Mouse (Mus musculus) midbrain, embryonic 10.5 days (tissue): ENCODE measurements around the gene Mef2d. TPM values are rescaled to one million over a fixed set of nuclear protein-coding genes. Genes with fewer than 3 reads are reported as not detected.

Experiments used
- DNase-seq: peaks from one replicate; pipeline ENCODE4 v3.0.0-alpha.2; 2017; ENCODE audit warnings: low spot score
- H3K27ac ChIP-seq: fragments of 300-500 bp; sonication (generic); replicated peaks from 2 replicates; pipeline ENCODE4 v1.5.1; 2016; ENCODE audit warnings: mild to moderate bottlenecking
- H3K27me3 ChIP-seq: fragments of 300-500 bp; sonication (generic); 2 replicates; pipeline ENCODE4 v1.6.1; 2016; ENCODE audit warnings: low read depth, mild to moderate bottlenecking; ENCODE audit not compliant: poor library complexity, severe bottlenecking
- H3K36me3 ChIP-seq: fragments of 300-500 bp; sonication (generic); 2 replicates; pipeline ENCODE4 v1.6.1; 2016; ENCODE audit warnings: mild to moderate bottlenecking, moderate library complexity
- H3K4me1 ChIP-seq: fragments of 300-500 bp; sonication (generic); 2 replicates; pipeline ENCODE4 v1.6.1; 2016
- H3K4me3 ChIP-seq: fragments of 300-500 bp; sonication (generic); 2 replicates; pipeline ENCODE4 v1.5.1; 2016; ENCODE audit warnings: mild to moderate bottlenecking, moderate library complexity
- H3K9me3 ChIP-seq: fragments of 300-500 bp; sonication (generic); replicated peaks from 2 replicates; pipeline ENCODE4 v1.6.1; 2016; ENCODE audit warnings: mild to moderate bottlenecking
- WGBS: fragments of 180-500 bp; shearing (Covaris S2); methylation state at CpG from one replicate; pipeline ENCODE4 v1.1.7; 2016; 5-methylcytosine and 5-hydroxymethylcytosine counted together
- polyA plus RNA-seq: library from polyadenylated mRNA; unstranded; fragments of >200 nt; fragmentation: Nextera tagmentation; extraction: Ambion mirVana; gene quantifications from 2 replicates; pipeline ENCODE4 v1.2.1, GENCODE M21; 2016

Gene Mef2d
- polyA plus RNA-seq: 8.2 and 11.0 TPM in 2 replicates

DNA sequence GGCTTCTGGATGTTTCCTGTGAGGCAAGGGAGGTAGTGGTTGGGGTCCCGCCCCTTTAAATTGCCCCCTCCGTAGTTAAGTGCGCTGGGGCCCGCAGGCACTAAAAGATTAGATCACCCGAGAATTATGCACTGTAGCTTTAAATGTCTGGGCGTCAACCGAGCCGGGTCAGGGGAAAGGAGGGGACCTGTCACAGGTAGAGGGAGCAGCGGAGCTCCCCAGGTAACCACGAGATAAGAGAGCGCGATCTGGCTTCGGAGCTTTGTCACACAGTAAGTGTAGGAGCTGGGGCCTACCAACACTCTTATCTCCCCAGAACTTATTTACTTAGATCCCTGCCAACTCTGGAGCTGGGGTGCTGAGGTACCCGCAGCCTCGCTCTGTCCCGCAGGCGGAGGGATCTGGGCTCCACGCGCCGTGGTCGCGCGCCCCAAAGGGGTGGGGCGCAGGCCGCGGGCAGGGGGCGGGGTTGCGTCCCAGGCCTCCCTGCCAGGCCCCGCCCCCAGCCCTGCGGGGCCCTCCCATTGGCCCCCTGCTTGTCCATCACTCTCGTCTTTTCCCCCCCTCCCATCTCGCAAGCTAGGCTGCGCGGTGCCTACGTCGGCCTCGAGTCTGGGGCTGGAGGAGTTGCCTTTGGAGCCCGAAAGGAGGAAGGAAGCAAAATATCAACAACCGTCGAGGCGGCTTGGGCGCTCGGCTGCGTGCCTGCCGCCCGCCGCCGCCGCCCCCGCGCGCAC lies at the start of gene Mef2d:
Gene Mef2d (plus strand): TSS at position 586 of the 737 bp plus-strand sequence.
- Histone ChIP-seq H3K4me1 (peaks cover 89% of the 10 kb centered on the region), H3K27ac (peak within 1 kb of the TSS; percentile 92), H3K27me3 (peaks cover 39% of the 10 kb centered on the region), H3K9me3 (no peaks in the 10 kb centered on the region), H3K4me3 (peak within 1 kb of the TSS; percentile 87), H3K36me3 (no peaks in the 10 kb centered on the region)
- WGBS: under 1% methylated on average over 50 of the region's 52 CpGs
- peak; percentile 94 for DNase-seq

DNA sequence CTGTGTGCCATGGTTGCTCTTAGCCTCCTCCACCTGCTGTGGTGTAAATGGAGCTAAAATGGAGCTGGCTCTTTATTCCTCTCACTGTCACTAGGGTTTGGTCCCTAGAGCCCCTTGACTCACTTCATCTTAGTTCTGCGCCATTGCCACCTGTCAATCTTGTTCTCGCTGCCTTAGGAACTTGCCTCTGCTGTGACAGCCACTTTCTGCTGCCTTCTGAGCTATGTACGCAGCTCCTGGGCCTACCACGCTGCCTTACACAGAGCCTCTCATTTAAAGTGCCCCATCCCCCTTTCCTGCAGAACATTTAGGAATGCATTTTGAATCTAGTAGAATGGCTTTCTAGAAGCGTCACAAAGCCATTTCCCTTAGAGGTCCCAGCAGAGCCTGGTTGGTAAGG lies 48.0 kb upstream of the Mef2d start:
- no peaks in the 10 kb centered on the region for H3K27me3 ChIP-seq
- WGBS: 95% methylated on average over 5 of the region's 5 CpGs
- no peaks in the 10 kb centered on the region for H3K9me3 ChIP-seq
- H3K36me3 ChIP-seq: peaks cover 96% of the 10 kb centered on the region
- H3K4me1 ChIP-seq: no peaks in the 10 kb centered on the region
- H3K27ac ChIP-seq: no peak overlapping the region
- no peak overlapping the region for H3K4me3 ChIP-seq
- no peak for DNase-seq

DNA sequence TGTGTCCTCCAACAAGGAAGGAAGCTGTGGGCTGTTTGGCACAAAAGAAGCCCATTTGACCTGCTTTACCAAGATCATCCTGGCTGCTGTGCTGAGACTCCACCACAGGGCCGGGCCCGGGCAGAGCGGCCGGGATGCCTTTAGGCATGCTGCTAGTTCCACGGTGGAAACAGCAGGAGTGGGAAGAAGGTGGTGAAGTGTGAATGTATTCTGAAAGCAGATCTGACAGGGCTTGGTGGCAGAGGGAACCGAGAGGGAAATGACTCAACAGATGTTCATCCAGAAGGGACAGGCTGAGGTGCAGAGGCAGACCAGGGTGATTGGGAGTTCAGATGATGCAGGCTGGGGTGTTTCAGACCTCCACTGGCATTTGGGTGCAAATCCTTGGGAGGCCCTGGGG lies 44.5 kb upstream of the Mef2d start:
- no peak for DNase-seq
- Histone ChIP-seq H3K4me1 (no peaks in the 10 kb centered on the region), H3K9me3 (no peaks in the 10 kb centered on the region), H3K27me3 (no peaks in the 10 kb centered on the region), H3K27ac (no peak overlapping the region), H3K4me3 (no peak overlapping the region), H3K36me3 (peaks cover 93% of the 10 kb centered on the region)
- WGBS: 88% methylated on average over 6 of the region's 6 CpGs

DNA sequence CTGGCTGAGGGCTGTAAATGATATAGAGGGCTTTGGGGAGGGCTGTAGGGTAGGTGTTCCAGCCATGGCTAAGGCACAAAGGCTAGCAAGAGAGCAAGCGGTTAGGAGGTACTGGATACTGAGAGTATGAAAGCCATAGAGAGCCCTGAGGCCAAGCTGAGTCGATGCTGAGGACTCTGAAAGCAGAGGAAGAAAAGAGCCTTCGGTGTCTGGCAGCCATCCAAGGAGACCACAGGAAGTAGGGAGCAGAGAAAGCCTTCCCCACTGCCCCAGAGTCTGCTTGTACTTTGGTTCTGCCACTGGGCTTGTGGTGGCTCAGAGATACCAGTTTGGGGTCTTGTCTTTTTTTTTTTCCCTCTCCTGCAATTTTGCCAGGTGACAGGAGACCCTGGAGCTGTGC lies 41.9 kb upstream of the Mef2d start:
- WGBS: 97% methylated on average over 3 of the region's 3 CpGs
- peaks cover 93% of the 10 kb centered on the region for H3K36me3 ChIP-seq
- H3K4me1 ChIP-seq: no peaks in the 10 kb centered on the region

DNA sequence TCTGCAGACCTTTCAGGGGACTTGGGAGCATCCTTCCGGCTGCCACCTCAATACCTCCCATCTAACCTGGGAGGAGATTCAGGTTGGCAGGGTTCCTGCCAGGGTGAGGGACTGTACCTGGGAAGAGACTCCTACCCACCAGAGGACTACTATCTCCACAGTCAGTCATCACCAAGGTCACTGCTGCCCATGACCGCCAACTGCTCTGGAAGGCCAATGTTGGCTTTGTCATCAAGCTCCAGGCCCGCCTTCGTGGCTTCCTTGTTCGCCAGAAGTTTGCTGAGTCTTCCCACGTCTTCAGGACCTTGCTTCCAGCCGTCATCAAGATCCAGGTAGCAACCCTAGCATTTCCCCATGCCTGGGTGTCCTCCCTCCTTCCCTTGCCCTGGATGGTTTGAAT lies 40.4 kb upstream of the Mef2d start:
- no peak overlapping the region for H3K4me3 ChIP-seq
- no peaks in the 10 kb centered on the region for H3K9me3 ChIP-seq
- no peaks in the 10 kb centered on the region for H3K27me3 ChIP-seq
- DNase-seq: no peak
- 93% methylated on average over 7 of the region's 7 CpGs for WGBS
- H3K4me1 ChIP-seq: no peaks in the 10 kb centered on the region
- H3K36me3 ChIP-seq: peaks cover 97% of the 10 kb centered on the region
- H3K27ac ChIP-seq: no peak overlapping the region

More for the DNA sequence above, 41.9 kb upstream of the Mef2d start:
- no peaks in the 10 kb centered on the region for H3K27me3 ChIP-seq
- H3K27ac ChIP-seq: no peak overlapping the region
- no peak overlapping the region for H3K4me3 ChIP-seq
- DNase-seq: no peak
- H3K9me3 ChIP-seq: no peaks in the 10 kb centered on the region

DNA sequence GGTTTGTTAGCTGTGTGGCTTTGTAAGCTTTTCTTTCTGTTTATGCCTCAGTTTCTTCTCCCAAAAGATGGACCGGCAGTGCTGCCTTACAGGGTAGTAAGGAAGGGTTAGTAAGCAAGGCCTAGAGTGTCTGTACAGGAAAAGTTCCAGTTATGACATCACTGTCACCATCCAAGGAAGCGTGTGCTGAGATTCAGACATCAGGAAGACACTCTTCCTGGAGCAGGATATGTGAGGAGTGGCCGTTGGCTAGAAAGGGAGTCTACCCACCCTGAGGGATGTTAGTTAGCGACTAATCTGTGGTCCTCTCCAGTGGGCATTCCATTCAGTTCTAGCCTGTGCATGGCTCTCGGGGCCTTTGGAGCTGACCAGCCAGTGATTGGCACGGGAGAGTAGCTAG lies 40.0 kb upstream of the Mef2d start:
- no peaks in the 10 kb centered on the region for H3K9me3 ChIP-seq
- no peaks in the 10 kb centered on the region for H3K4me1 ChIP-seq
- no peaks in the 10 kb centered on the region for H3K27me3 ChIP-seq
- peaks cover 97% of the 10 kb centered on the region for H3K36me3 ChIP-seq
- no peak for DNase-seq
- H3K4me3 ChIP-seq: no peak overlapping the region
- WGBS: 93% methylated on average over 6 of the region's 6 CpGs
- no peak overlapping the region for H3K27ac ChIP-seq

DNA sequence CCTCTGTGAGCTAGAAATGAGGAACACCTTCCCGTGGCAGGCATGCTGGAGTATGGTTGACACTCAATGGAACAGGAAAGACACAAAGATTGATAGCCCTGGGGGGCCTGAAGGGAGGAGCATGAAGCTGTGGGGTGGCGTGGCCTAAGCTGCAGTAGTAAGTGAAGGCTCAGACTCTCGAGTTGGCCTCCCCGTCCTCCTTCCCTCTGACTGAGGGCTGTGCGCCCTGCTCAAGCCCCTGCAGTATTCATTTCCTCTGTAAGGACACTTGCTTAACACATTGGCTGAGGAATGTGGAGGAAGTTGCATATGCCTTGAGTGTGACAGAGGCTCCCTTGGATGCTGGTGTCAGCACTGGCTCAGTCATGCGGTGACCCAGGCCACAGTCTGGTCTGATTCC lies 39.6 kb upstream of the Mef2d start:
- no peak overlapping the region for H3K4me3 ChIP-seq
- DNase-seq: no peak
- H3K27ac ChIP-seq: no peak overlapping the region
- H3K27me3 ChIP-seq: no peaks in the 10 kb centered on the region
- peaks cover 97% of the 10 kb centered on the region for H3K36me3 ChIP-seq
- H3K9me3 ChIP-seq: no peaks in the 10 kb centered on the region
- H3K4me1 ChIP-seq: no peaks in the 10 kb centered on the region
- 83% methylated on average over 6 of the region's 6 CpGs for WGBS

DNA sequence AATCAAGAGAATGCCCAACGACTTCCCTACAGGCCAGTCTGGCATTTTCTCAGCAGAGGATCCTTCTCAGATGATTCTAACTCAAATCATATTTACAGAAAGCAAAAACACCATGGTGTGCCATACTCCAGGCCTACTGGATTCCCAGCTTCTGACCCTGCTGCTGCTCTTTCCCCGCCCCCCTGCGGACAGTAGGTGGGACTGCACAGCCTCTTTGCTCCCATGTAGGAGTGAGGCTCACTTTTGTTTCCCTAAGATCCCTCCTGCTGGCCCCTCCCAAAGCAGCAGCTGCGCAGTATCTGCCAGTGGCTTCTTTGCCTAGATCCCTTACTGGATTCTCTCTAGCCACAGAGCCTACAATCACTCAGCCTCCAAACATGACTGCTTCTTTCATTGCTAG lies 36.0 kb upstream of the Mef2d start:
- H3K27ac ChIP-seq: no peak overlapping the region
- DNase-seq: no peak
- no peaks in the 10 kb centered on the region for H3K4me1 ChIP-seq
- H3K4me3 ChIP-seq: no peak overlapping the region
- H3K27me3 ChIP-seq: no peaks in the 10 kb centered on the region
- 78% methylated on average over 4 of the region's 4 CpGs for WGBS
- peaks cover 99% of the 10 kb centered on the region for H3K36me3 ChIP-seq
- H3K9me3 ChIP-seq: no peaks in the 10 kb centered on the region

DNA sequence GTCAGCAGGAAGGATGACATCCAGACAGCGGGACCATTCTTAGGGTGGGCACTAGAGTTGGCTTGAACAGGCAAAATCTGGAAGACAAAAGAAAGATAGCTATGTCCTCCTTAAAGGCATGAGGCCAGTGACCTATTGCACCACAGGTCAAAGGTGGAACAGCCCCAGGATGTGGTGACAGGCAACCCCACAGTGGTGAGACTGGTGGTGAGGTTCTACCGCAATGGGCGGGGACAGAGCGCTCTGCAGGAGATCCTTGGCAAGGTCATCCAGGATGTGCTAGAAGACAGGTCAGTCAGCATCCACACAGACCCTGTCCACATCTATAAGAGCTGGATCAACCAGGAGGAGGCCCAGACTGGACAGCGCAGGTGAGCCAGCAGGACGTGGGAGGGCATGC lies 33.0 kb upstream of the Mef2d start:
- no peaks in the 10 kb centered on the region for H3K27me3 ChIP-seq
- H3K27ac ChIP-seq: no peak overlapping the region
- H3K9me3 ChIP-seq: no peaks in the 10 kb centered on the region
- DNase-seq: no peak
- 96% methylated on average over 6 of the region's 6 CpGs for WGBS
- H3K36me3 ChIP-seq: peaks cover 99% of the 10 kb centered on the region
- no peaks in the 10 kb centered on the region for H3K4me1 ChIP-seq
- no peak overlapping the region for H3K4me3 ChIP-seq

DNA sequence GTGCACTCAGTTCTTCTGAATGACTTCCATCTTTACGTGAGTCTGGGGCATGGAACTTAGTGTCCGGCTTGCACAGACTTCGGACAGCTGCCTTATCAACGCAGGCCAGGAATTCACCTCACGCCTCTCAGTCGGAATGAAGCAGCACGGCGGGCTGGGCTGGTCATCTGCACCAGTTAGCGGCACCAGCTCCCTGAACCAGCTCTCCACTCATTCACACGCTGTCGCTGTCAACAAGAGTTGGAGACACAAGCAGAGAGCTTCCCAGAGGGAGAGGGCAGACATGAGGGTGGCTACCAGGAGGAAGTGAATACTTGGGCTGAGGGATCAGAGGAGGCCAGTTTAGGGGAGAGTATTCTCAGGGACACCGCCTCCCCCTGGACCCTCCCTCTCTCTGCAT lies 27.8 kb upstream of the Mef2d start:
- no peaks in the 10 kb centered on the region for H3K27me3 ChIP-seq
- H3K27ac ChIP-seq: no peak overlapping the region
- H3K9me3 ChIP-seq: no peaks in the 10 kb centered on the region
- 94% methylated on average over 12 of the region's 12 CpGs for WGBS
- H3K4me1 ChIP-seq: no peaks in the 10 kb centered on the region
- DNase-seq: no peak
- H3K36me3 ChIP-seq: peaks cover 97% of the 10 kb centered on the region
- H3K4me3 ChIP-seq: no peak overlapping the region

DNA sequence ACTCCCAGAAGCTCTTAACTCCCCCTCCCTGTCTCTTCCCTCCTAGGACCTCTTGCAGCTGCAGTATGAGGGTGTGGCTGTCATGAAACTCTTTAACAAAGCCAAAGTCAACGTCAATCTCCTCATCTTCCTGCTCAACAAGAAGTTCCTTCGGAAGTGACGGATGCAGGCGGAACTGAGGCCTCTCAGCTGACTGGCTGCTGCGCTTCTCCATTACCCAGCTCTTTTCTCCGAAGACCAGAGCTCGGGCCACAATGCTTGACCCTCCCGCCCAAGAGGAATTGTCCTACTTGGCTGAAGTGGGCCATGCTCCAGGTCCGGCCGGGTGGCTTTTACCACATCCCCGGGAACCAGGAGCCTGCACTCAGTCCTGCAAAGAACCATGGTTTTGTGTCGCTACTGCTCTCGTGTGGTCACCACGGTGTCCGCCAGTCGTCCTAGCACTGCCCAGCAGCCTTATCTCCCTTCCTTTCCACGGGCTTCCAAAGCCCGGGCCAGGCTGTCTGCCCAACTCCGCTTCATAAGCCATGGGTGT lies 22.0 kb upstream of the Mef2d start:
- H3K9me3 ChIP-seq: no peaks in the 10 kb centered on the region
- no peaks in the 10 kb centered on the region for H3K27me3 ChIP-seq
- DNase-seq: no peak
- 89% methylated on average over 19 of the region's 19 CpGs for WGBS
- H3K27ac ChIP-seq: no peak overlapping the region
- no peaks in the 10 kb centered on the region for H3K4me1 ChIP-seq
- peaks cover 61% of the 10 kb centered on the region for H3K36me3 ChIP-seq
- no peak overlapping the region for H3K4me3 ChIP-seq

DNA sequence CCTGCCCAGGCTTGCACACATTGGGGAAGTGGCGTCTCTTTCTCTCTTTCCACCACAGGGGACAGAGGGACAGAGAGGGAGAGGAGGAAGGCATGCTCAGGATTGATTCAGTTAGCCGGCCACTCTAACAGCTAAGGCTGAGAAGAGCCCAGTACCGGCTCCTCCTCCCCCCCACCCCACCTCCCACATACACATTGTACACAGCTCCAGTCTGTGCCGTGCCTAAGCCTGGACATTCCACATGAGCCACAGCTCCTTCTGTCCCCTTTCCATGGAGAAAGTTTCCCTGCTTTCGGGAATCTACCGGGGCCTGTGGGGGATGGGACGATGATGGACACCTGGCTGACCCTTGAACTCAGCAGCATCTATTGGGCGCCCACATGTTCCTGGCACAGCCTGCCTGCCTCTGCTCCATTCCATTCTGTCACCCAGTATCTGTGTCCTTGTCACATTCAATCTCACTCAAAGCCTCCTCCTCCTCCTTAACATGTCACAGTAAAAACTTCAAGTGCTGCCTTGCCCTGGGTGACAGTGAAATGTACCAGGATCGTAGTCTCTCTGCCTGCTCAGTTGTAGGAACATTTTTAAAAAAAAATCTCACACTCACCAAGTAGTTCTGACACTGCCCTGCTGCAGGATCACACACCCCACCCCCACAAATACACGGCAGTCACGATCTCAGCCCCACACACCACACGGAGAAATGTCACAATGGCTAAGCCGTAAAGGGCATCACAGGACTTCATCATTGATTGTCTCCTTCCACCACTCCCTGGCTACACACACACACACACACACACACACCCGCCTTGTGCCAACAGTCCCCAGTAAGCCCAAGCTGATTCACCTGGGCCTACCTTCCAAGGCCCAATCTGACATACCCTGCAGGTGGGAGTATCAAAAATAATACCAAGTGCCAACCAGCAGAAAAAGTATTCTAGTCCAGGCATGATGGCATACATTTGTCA lies 20.7 kb upstream of the Mef2d start:
- Histone ChIP-seq H3K9me3 (no peaks in the 10 kb centered on the region), H3K36me3 (peaks cover 50% of the 10 kb centered on the region), H3K27ac (no peak overlapping the region), H3K27me3 (no peaks in the 10 kb centered on the region), H3K4me3 (no peak overlapping the region), H3K4me1 (no peaks in the 10 kb centered on the region)
- DNase-seq: no peak
- WGBS: 84% methylated on average over 14 of the region's 14 CpGs

DNA sequence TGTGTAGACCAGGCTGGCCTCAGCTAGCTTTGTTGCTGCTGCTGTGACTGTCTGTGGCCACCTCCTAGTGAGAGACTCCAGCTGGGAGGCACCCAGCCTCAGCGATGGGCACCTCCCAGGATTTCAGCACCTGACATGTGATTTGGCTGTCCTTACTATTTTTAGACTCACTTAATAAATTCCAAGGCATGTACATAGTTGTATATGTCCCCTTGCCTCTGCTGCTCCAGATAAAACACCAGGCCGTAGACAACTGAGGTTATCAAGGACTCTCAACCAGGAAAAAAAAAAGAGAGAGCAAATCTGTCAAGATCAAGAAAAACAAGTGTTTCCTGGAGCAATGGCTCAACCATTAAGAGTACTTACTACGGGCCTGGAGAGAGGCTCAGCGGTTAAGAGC lies 17.0 kb upstream of the Mef2d start:
- Histone ChIP-seq H3K4me1 (no peaks in the 10 kb centered on the region), H3K4me3 (no peak overlapping the region), H3K27ac (no peak overlapping the region), H3K9me3 (no peaks in the 10 kb centered on the region), H3K36me3 (peaks cover 14% of the 10 kb centered on the region), H3K27me3 (no peaks in the 10 kb centered on the region)
- DNase-seq: no peak
- WGBS: 73% methylated on average over 4 of the region's 4 CpGs
